Mouse (Mus musculus): ENCODE measurements around the gene Abtb2. TPM values are rescaled to one million over a fixed set of nuclear protein-coding genes. Genes with fewer than 3 reads are reported as not detected.

Abtb2 gene
- polyA plus RNA-seq, 1 experiment, result 10.6 TPM

DNA sequence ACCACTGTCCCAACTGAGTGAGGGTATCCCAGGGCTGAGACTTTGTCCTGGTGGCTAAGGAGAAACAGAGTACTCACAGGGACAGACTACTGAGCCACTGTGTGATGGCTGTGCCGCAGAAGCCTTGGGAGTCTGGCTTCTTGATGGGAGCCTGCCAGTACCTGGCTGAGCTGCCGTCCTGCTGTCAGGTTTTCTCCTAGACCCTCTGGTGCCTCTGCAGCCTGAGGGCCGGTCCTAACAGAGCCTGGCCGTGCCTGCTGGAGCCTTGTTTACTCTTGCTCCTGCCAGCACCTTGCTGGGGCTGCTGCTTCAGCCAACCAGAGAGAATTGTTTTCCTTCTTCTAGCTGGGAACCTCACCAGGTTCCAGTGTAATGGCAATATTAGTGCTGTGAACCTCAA, 148.3 kb downstream of the Abtb2 start:
- Histone ChIP-seq H3K27ac (ENCODE audit: insufficient read depth, low read length) (no peak overlapping the region), H3K27me3 (ENCODE audit: control insufficient read depth, insufficient read depth, low read length) (no peaks in the 10 kb centered on the region), H3K4me1 (ENCODE audit: control insufficient read depth, insufficient read depth, insufficient read length) (no peaks in the 10 kb centered on the region), H3K4me3 (ENCODE audit: extremely low read depth, insufficient read depth, insufficient read length) (no peak overlapping the region), H3K36me3 (ENCODE audit: control insufficient read depth, insufficient read depth, low read length) (peaks cover 8% of the 10 kb centered on the region; the same call in 1 of the 2 replicates)
- TF ChIP-seq CTCF (IDR thresholded peaks at IDR 0.05; ENCODE audit: extremely low read depth, insufficient read depth, insufficient read length, insufficient replicate concordance) (no peak), POLR2A (IDR thresholded peaks at IDR 0.05; ENCODE audit: low read depth, low read length) (no peak)
- 95% methylated on average over 4 of the region's 4 CpGs for WGBS
- no peak for DNase-seq (ENCODE audit: low read depth in 1 of 2, low spot score in 2 of 2)

DNA sequence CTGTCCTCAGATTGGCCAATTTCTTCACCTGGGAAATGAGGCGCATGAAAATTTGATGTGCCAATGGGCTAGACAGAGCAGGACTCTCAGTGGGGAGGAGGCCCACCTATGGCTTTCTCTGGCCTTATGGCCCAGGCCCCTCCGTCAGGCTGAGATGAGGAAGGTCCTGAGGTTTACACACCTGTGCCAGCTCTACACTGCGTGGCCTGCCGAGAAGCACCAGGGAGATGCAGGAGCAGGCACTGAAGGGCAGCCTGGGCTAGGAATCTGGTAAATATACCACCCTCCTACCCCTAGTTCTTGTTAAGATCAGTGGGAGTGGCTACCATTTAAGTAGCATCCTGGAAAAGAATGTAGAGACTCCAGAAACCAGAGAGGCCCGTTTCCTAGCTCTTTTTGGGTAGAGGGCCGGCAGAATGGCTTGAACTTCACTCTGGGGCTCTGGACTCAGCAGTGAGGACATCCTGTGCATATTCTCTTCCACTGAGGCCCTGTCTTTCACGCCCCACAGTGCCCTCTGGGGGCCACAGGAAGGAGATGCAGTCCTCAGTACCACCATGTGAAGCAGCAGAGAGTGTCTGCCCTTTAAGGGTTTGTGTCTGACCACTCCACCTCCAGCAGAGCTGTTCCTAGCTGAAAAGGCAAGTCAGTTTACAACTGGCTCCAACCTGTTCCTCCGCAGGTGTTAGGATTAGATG, 152.6 kb downstream of the Abtb2 start:
- Histone ChIP-seq H3K4me3 (ENCODE audit: extremely low read depth, insufficient read depth, insufficient read length) (no peak overlapping the region), H3K27me3 (ENCODE audit: control insufficient read depth, insufficient read depth, low read length) (no peaks in the 10 kb centered on the region), H3K27ac (ENCODE audit: insufficient read depth, low read length) (no peak overlapping the region), H3K36me3 (ENCODE audit: control insufficient read depth, insufficient read depth, low read length) (peaks cover 20% of the 10 kb centered on the region), H3K4me1 (ENCODE audit: control insufficient read depth, insufficient read depth, insufficient read length) (no peaks in the 10 kb centered on the region)
- 65% methylated on average over 8 of the region's 8 CpGs for WGBS
- peak; percentile 47 to 69 for DNase-seq (ENCODE audit: low read depth in 1 of 2, low spot score in 2 of 2)
- TF ChIP-seq CTCF (IDR thresholded peaks at IDR 0.05; ENCODE audit: extremely low read depth, insufficient read depth, insufficient read length, insufficient replicate concordance) (peak; percentile 86; the same call in 1 of the 2 replicates), POLR2A (IDR thresholded peaks at IDR 0.05; ENCODE audit: low read depth, low read length) (no peak)

DNA sequence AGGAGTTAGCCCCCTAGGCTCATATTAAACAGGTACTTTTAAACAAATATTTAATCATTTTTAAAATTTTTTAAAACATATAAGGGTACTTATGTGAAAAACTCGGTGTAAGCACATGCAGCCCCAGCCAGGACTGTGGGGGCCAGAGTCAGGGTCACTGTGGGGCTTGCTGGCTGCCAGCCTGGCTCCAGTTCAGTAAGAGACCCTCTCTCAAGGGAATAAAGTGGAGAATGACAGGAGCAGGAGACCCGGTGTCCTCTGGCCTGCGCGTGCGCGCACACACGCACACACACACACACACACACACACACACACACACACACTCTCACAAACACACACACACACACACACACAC, 153.2 kb downstream of the Abtb2 start:
- Histone ChIP-seq H3K36me3 (ENCODE audit: control insufficient read depth, insufficient read depth, low read length) (peaks cover 23% of the 10 kb centered on the region), H3K4me1 (ENCODE audit: control insufficient read depth, insufficient read depth, insufficient read length) (no peaks in the 10 kb centered on the region), H3K27me3 (ENCODE audit: control insufficient read depth, insufficient read depth, low read length) (no peaks in the 10 kb centered on the region), H3K4me3 (ENCODE audit: extremely low read depth, insufficient read depth, insufficient read length) (no peak overlapping the region), H3K27ac (ENCODE audit: insufficient read depth, low read length) (no peak overlapping the region)
- DNase-seq (ENCODE audit: low read depth in 1 of 2, low spot score in 2 of 2), result no peak
- 95% methylated on average over 7 of the region's 7 CpGs for whole genome bisulfite sequencing
- TF ChIP-seq CTCF (IDR thresholded peaks at IDR 0.05; ENCODE audit: extremely low read depth, insufficient read depth, insufficient read length, insufficient replicate concordance) (no peak), POLR2A (IDR thresholded peaks at IDR 0.05; ENCODE audit: low read depth, low read length) (no peak)

DNA sequence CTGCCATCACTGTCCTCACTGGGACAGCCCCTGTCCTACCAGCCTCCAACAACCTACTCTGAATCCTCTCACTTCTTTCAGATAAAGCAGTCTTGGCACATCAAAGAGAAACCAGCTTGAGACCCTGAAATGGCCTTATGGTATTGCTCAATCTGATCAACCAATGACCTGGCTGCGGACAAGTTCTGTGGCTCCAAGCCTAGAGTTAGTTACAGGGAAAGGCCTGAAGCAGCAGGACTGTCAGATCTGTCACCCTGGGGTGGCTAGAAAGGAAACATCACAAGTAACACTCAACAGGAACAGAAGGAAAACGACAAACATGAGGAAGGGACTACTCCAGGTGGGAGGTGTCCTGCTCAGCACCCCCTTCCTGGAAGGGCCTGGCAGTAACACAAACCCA, 158.4 kb downstream of the Abtb2 start:
- Histone ChIP-seq H3K4me1 (ENCODE audit: control insufficient read depth, insufficient read depth, insufficient read length) (no peaks in the 10 kb centered on the region), H3K27ac (ENCODE audit: insufficient read depth, low read length) (no peak overlapping the region), H3K4me3 (ENCODE audit: extremely low read depth, insufficient read depth, insufficient read length) (no peak overlapping the region), H3K27me3 (ENCODE audit: control insufficient read depth, insufficient read depth, low read length) (no peaks in the 10 kb centered on the region), H3K36me3 (ENCODE audit: control insufficient read depth, insufficient read depth, low read length) (peaks cover 35% of the 10 kb centered on the region)
- DNase-seq (ENCODE audit: low read depth in 1 of 2, low spot score in 2 of 2), result no peak
- TF ChIP-seq CTCF (IDR thresholded peaks at IDR 0.05; ENCODE audit: extremely low read depth, insufficient read depth, insufficient read length, insufficient replicate concordance) (no peak), POLR2A (IDR thresholded peaks at IDR 0.05; ENCODE audit: low read depth, low read length) (no peak)
- 88% methylated on average over 2 of the region's 2 CpGs for WGBS

DNA sequence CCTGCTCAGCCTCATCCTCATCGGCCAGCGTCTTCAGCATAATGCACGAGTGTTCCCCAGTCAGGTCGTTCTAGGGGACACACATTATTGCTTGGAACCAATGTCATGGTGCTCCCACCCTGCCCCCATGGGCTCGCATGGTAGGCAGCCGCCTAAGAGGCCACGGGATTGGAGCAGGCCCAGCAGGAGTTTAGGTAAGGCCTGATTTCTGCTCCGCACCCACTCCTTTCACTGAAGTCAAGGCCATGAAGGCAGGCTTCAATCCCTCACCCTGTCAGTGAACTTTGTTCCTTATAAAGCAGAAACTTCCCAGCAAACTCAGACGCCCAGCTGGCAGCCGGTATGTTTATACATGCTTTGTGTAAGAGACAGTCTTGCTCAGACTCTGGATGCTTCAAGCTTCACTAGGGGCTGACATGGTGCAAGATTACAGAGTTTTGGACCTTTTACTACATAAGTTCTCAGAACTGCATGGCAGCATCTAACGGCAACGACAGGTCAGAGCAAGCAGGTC, 162.0 kb downstream of the Abtb2 start:
- Histone ChIP-seq H3K36me3 (ENCODE audit: control insufficient read depth, insufficient read depth, low read length) (peaks cover 31% of the 10 kb centered on the region), H3K4me1 (ENCODE audit: control insufficient read depth, insufficient read depth, insufficient read length) (no peaks in the 10 kb centered on the region), H3K27me3 (ENCODE audit: control insufficient read depth, insufficient read depth, low read length) (no peaks in the 10 kb centered on the region), H3K27ac (ENCODE audit: insufficient read depth, low read length) (no peak overlapping the region), H3K4me3 (ENCODE audit: extremely low read depth, insufficient read depth, insufficient read length) (no peak overlapping the region)
- WGBS, result 93% methylated on average over 12 of the region's 12 CpGs
- TF ChIP-seq POLR2A (IDR thresholded peaks at IDR 0.05; ENCODE audit: low read depth, low read length), result no peak
- TF ChIP-seq CTCF (IDR thresholded peaks at IDR 0.05; ENCODE audit: extremely low read depth, insufficient read depth, insufficient read length, insufficient replicate concordance), result no peak
- no peak for DNase-seq (ENCODE audit: low read depth in 1 of 2, low spot score in 2 of 2)

DNA sequence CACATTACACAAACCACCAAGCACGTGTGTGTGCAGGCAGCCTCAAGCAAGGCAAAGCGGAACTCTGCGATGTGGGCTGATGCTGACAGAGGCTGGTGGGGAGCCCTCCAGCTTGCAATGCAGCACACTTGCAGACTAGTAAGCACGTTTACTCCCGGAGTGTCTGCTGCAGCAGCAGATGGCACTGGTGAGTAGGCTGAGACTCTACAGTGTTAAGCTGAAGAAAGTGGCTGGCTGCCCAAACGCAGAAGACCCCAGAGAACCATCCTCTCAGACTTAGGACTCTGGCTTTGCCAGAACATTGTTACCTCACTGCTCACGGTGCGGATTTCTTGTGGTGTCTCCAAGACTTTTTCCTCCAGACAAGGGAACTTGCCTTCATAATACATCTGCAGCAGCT, 164.9 kb downstream of the Abtb2 start:
- Histone ChIP-seq H3K36me3 (ENCODE audit: control insufficient read depth, insufficient read depth, low read length) (peaks cover 34% of the 10 kb centered on the region), H3K27ac (ENCODE audit: insufficient read depth, low read length) (no peak overlapping the region), H3K4me1 (ENCODE audit: control insufficient read depth, insufficient read depth, insufficient read length) (no peaks in the 10 kb centered on the region), H3K4me3 (ENCODE audit: extremely low read depth, insufficient read depth, insufficient read length) (no peak overlapping the region), H3K27me3 (ENCODE audit: control insufficient read depth, insufficient read depth, low read length) (no peaks in the 10 kb centered on the region)
- TF ChIP-seq POLR2A (IDR thresholded peaks at IDR 0.05; ENCODE audit: low read depth, low read length) (no peak), CTCF (IDR thresholded peaks at IDR 0.05; ENCODE audit: extremely low read depth, insufficient read depth, insufficient read length, insufficient replicate concordance) (no peak)
- DNase-seq (ENCODE audit: low read depth in 1 of 2, low spot score in 2 of 2), result no peak
- 91% methylated on average over 8 of the region's 8 CpGs for WGBS

DNA sequence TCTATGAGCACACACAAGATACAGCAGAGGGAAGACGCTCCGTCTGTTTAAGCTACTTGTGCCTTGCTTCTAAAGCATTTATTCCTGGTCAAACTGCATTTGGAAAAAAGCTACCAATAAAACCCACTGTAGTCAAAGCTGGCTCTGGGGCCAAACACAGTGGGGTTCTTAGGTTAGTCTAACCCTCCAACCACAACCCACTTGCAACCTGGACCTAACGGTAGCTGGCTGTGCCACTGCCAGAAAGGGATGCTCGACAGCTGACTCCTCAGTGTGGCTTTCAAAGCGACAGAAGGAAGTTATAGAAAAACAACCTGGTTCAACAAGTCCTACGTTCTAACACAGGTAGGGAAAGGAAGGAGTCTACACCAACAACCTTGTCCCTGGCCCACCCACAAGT, 165.3 kb downstream of the Abtb2 start:
- 94% methylated on average over 6 of the region's 6 CpGs for WGBS
- no peak overlapping the region for H3K4me3 ChIP-seq (ENCODE audit: extremely low read depth, insufficient read depth, insufficient read length)
- H3K27ac ChIP-seq (ENCODE audit: insufficient read depth, low read length), result no peak overlapping the region
- no peak for TF ChIP-seq POLR2A (IDR thresholded peaks at IDR 0.05; ENCODE audit: low read depth, low read length)
- DNase-seq (ENCODE audit: low read depth in 1 of 2, low spot score in 2 of 2), result no peak
- peaks cover 34% of the 10 kb centered on the region for H3K36me3 ChIP-seq (ENCODE audit: control insufficient read depth, insufficient read depth, low read length)
- no peaks in the 10 kb centered on the region for H3K4me1 ChIP-seq (ENCODE audit: control insufficient read depth, insufficient read depth, insufficient read length)
- H3K27me3 ChIP-seq (ENCODE audit: control insufficient read depth, insufficient read depth, low read length), result no peaks in the 10 kb centered on the region
